Mouse (Mus musculus) gastrocnemius, adult 2 months (tissue): ENCODE results near the gene 4933415A04Rik. TPM values are rescaled to one million over a fixed set of nuclear protein-coding genes. Genes with fewer than 3 reads are reported as not detected.

ENCODE experiments used
- DNase-seq: peaks from one replicate; pipeline ENCODE4 v3.0.0; 2022
- H3K27ac ChIP-seq: fragments of 200-600 bp; 2 replicates; pipeline ENCODE4 v1.8.1; 2022; ENCODE audit warnings: mild to moderate bottlenecking
- H3K4me3 ChIP-seq: fragments of 200-600 bp; 2 replicates; pipeline ENCODE4 v1.8.1; 2022; ENCODE audit warnings: mild to moderate bottlenecking, moderate library complexity
- CTCF ChIP-seq: fragments of 200-600 bp; IDR thresholded peaks from 2 replicates; pipeline ENCODE4 v1.8.1; 2022; ENCODE audit warnings: antibody characterized with exemption, mild to moderate bottlenecking, moderate library complexity
- intact Hi-C: fragments of 180-260 bp; cut with DNase I; formaldehyde crosslinking; loops from one replicate; pipeline ENCODE4 v1.15.1; 2025
- total RNA-seq, 2 experiments: library from RNA; stranded (reverse); gene quantifications; 2 replicates each; pipeline ENCODE4 v1.2.3; 2021

Gene 4933415A04Rik
- total RNA-seq, 2 experiments from 2014 or later: not detected

GRCm38 (mm10) chr11:43556538-43556937 is 30.3 kb upstream of the 4933415A04Rik start:
- TF ChIP-seq CTCF: peak; percentile 8; the same call in 1 of the 2 replicates
- Histone ChIP-seq H3K27ac (no peak overlapping the region), H3K4me3 (no peak overlapping the region)
- DNase-seq: no peak
- intact Hi-C loops: no loop called here

GRCm38 (mm10) chr11:43559515-43560292 is 27.1 kb upstream of the 4933415A04Rik start:
- TF ChIP-seq CTCF: no peak
- no peak for DNase-seq
- H3K4me3 ChIP-seq: no peak overlapping the region
- H3K27ac ChIP-seq: no peak overlapping the region
- intact Hi-C loops: no loop called here

DNA sequence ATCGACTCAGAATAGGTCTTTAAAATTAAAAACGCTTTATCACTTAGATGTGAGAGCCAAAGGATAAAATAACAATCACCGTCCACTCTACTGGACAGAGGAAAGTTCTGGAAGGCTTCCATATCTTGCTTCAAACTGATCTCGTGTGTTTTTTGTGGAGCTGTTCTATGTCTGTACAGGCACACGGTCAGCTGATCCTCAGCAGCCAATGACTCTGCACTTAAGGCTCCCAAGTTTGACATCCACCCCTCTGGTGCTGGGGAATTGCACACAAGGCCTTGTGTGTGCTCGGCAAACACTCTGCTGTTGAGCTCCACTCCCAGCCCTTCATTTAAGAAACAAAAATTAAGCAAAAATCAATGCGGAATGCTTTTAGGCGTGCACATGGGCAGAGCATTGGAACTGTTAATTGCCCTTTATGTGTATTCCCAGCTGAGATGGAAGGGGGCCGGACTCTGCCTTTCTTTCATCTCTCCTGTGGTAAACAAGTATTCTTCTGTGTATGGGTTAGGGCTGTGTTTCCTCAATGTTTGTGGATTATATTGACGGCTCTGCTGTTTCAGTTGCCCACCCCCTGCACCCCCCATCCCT is 23.1 kb upstream of the 4933415A04Rik start:
- no peak for TF ChIP-seq CTCF
- DNase-seq: no peak
- Histone ChIP-seq H3K27ac (no peak overlapping the region), H3K4me3 (no peak overlapping the region)
- intact Hi-C loops: no loop called here

- intact Hi-C loops: no loop called here
- no peak for DNase-seq
- TF ChIP-seq CTCF: no peak
- Histone ChIP-seq H3K4me3 (no peak overlapping the region), H3K27ac (no peak overlapping the region)
Observed at GRCm38 (mm10) chr11:43565414-43565813, 21.4 kb upstream of the 4933415A04Rik start.

GRCm38 (mm10) chr11:43565852-43566251 is 21.0 kb upstream of the 4933415A04Rik start:
- intact Hi-C loops: no loop called here
- no peak overlapping the region for H3K27ac ChIP-seq

DNA sequence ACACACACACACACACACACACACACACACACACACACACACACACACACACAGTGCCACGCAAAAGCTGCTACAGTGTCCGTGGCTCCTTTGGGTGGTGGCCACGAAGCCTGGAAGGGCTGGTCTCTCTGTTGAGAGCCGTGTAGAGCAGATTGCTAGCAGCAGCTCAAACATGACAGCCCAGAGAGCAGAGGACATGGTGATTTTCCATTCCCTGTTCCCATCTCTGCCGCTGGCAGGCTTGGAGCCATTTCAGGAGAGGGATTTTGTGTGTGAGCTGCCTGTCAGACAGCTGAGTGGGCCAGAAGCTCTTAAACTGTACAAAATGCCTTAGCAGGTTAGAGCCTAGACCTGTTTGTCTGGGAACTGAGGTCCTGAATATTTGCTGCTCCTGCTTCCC is 20.1 kb upstream of the 4933415A04Rik start:
- H3K4me3 ChIP-seq: no peak overlapping the region
- no peak for DNase-seq
- intact Hi-C loops: no loop called here
- no peak overlapping the region for H3K27ac ChIP-seq
- TF ChIP-seq CTCF: no peak

More at GRCm38 (mm10) chr11:43565852-43566251, 21.0 kb upstream of the 4933415A04Rik start:
- H3K4me3 ChIP-seq: no peak overlapping the region
- no peak for DNase-seq
- TF ChIP-seq CTCF: no peak

DNA sequence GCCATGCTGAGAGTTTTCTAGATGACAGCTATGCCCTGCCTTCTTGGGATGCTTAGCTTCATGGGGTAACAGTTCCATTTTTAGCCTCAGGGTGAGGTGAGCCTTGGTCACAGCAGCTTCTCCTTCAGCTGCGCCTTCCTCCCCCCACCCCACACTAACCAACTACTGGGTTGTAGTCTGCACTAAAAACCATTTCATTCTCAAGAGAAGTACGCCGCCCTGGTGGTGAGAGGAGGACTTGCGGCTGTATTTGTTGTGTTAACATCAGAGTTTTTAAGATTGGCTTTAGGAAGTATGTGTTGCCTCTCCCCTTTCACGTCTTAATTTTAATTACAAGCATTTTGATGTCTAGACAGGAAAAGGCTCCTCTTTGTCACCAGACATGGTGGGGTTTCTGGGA is 18.6 kb upstream of the 4933415A04Rik start:
- intact Hi-C loops: no loop called here
- Histone ChIP-seq H3K4me3 (no peak overlapping the region), H3K27ac (no peak overlapping the region)
- no peak for DNase-seq
- peak; percentile 71 for TF ChIP-seq CTCF

DNA sequence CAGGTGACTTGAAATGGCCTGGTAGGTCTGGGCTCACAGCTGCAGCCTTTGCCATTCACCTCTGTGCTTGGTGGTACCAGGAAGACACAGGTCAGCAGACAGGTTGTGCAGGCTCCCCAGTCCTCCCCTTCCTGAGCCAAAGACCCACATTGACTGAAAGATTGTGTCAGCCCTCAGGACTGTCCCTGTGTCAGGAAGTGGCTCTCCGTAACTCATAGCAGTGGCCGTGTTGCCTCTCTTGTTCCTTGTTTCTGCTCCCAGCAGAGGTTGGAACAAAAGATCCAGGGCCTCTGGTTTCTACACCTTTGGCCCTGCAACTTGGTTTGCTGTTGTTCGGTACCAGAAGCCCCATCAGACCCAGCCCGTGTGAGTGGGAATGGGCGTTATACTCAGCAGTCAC is 17.7 kb upstream of the 4933415A04Rik start:
- H3K4me3 ChIP-seq: peak overlapping the region; percentile 26
- no peak for TF ChIP-seq CTCF
- peak overlapping the region; percentile 74 for H3K27ac ChIP-seq
- intact Hi-C loops: no loop called here
- DNase-seq: no peak

- intact Hi-C loops: no loop called here
- H3K27ac ChIP-seq: peak overlapping the region; percentile 74
- no peak for TF ChIP-seq CTCF
Observed at GRCm38 (mm10) chr11:43569595-43569994, 17.2 kb upstream of the 4933415A04Rik start.

DNA sequence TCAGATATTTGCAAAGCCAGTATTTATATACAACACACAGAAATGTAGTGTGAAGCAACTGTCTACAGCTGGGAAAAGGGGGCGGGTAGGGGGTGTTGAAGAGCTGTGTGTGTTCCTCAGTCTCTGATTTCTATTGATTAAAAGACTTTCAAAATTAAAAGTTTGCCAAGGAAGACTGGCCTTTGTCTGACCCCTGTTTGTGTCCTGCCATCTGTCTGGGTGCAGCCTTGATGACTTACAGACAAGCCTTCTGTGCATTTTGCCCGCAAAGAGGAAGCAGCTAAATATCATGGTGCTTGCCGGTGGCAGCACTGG is 11.8 kb upstream of the 4933415A04Rik start:
- intact Hi-C loops: no loop called here
- Histone ChIP-seq H3K27ac (no peak overlapping the region), H3K4me3 (no peak overlapping the region)
- TF ChIP-seq CTCF: no peak
- no peak for DNase-seq

More at GRCm38 (mm10) chr11:43569595-43569994, 17.2 kb upstream of the 4933415A04Rik start:
- peak; percentile 76 for DNase-seq
- peak overlapping the region; percentile 31 for H3K4me3 ChIP-seq

- DNase-seq: no peak
- TF ChIP-seq CTCF: no peak
- H3K4me3 ChIP-seq: no peak overlapping the region
- intact Hi-C loops: no loop called here
- no peak overlapping the region for H3K27ac ChIP-seq
Observed at GRCm38 (mm10) chr11:43575376-43576151, 11.3 kb upstream of the 4933415A04Rik start.

GRCm38 (mm10) chr11:43577713-43578478 is 8.9 kb upstream of the 4933415A04Rik start:
- intact Hi-C loops: no loop called here
- H3K4me3 ChIP-seq: no peak overlapping the region
- H3K27ac ChIP-seq: no peak overlapping the region
- no peak for TF ChIP-seq CTCF
- no peak for DNase-seq
